Mouse (Mus musculus) left cerebral cortex, postnatal 10 days (tissue): ENCODE results near the gene Hoxb4. TPM values are rescaled to one million over a fixed set of nuclear protein-coding genes. Genes with fewer than 3 reads are reported as not detected.

ENCODE experiments used
- DNase-seq, 2 experiments: peaks; one replicate each; pipeline ENCODE4 v3.0.0; 2021 to 2022; ENCODE audit warnings: low spot score in 2 of 2, mixed read lengths in 1 of 2; ENCODE audit errors: extremely low spot score in 1 of 2
- intact Hi-C: fragments of 180-260 bp; cut with DNase I; formaldehyde crosslinking; loops from one replicate; pipeline ENCODE4 v1.15.1; 2025
- total RNA-seq, 2 experiments: library from RNA; stranded (reverse); gene quantifications; 2 replicates each; pipeline ENCODE4 v1.2.3; 2021

Gene Hoxb4
- not detected for total RNA-seq

- intact Hi-C loops, result no loop called here
- DNase-seq, result no peak
Observed at GRCm38 (mm10) chr11:96317608-96318367, at the start of gene Hoxb4. Gene Hoxb4, plus strand, starts transcription at chr11:96318267.

DNA sequence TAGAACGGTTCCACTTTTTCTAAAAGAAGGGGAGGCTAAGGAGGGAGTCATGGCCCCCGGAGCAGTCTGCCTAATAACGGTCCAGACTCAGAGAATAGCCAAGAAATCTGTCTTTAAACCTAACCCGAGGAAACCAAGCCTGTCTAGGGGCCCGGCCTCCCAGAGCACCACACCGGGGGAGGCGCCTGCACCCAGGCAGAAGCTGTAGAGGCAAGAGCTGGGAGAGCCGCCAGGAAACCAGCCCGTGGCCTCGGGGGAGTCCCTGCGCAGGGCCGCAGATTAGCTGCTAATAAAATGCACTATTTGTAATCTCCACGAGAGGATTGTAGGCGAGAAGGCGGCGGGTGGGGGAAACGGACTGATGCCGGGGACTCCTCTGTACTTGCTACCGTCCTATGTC, 48.2 kb upstream of the Hoxb4 start:
- intact Hi-C loops, result loop anchor here (10.0 kb wide), 1 partner anchor 755 kb away; the partner anchor contains the start of gene Scrn2
- no peak for DNase-seq

DNA sequence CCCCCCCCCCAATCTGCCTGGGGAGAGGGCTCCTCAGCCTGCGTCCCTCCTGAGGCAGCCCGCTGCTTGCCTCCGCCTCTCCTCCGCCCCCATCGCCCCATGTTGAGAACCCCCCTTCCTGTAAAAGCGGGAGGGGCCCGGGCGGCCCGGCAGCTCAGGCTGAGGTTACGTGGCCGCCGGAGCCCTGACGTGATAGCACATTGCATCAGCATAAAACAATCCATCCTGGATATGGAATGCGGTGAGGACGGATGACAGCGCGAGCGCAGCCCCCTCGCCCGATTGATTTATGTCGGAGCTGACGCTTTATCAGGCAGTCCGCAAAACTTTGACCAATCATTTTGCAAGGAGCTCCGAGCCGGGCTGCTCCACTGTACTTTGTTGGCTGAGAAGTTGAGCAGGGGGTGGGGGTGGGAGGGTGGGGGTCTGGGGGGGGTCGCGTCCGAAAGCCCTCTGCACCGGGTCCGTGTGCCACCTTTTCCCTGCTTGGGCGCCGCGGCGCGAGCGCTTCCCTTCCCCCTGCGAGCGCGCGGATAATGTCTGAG, 47.0 kb upstream of the Hoxb4 start, which contains the start of gene Hoxb9:
Gene Hoxb9 (plus strand): TSS at position 462 of the 545 bp plus-strand sequence.
- intact Hi-C loops, result loop anchor here (10.0 kb wide), 1 partner anchor 754 kb away; the partner anchor contains the start of gene Scrn2
- no peak for DNase-seq

GRCm38 (mm10) chr11:96271541-96272011, 46.5 kb upstream of the Hoxb4 start:
- no peak for DNase-seq
- intact Hi-C loops, result loop anchor here (10.0 kb wide), 1 partner anchor 753 kb away; the partner anchor contains the start of gene Scrn2

- intact Hi-C loops, result loop anchor here (10.0 kb wide), 1 partner anchor 753 kb away; the partner anchor contains the start of gene Scrn2
- no peak for DNase-seq
Observed at GRCm38 (mm10) chr11:96272024-96272921, 45.8 kb upstream of the Hoxb4 start.

DNA sequence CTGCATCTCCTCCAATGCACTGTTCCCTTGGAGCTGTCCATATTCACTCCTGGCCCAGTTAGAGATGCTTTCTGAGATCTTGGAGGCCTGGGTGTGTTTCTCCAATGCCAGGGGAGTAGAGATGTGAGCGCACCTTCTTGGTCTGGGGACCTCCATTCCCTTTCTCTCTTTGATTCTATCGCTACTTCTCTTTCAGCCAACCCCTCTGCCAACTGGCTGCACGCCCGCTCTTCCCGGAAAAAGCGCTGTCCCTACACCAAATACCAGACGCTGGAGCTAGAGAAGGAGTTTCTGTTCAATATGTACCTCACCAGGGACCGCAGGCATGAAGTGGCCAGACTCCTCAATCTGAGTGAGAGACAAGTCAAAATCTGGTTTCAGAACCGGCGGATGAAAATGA, 43.6 kb upstream of the Hoxb4 start:
- intact Hi-C loops, result loop anchor here (10.0 kb wide), 1 partner anchor 750 kb away; the partner anchor contains the start of gene Scrn2

GRCm38 (mm10) chr11:96275896-96276295, 42.2 kb upstream of the Hoxb4 start:
- no peak for DNase-seq
- intact Hi-C loops, result loop anchor here (5.0 to 10.0 kb wide), 2 partner anchors 346 to 749 kb away; partner anchors contain the start of gene Scrn2

More for the DNA sequence above, 43.6 kb upstream of the Hoxb4 start:
- DNase-seq, result no peak

DNA sequence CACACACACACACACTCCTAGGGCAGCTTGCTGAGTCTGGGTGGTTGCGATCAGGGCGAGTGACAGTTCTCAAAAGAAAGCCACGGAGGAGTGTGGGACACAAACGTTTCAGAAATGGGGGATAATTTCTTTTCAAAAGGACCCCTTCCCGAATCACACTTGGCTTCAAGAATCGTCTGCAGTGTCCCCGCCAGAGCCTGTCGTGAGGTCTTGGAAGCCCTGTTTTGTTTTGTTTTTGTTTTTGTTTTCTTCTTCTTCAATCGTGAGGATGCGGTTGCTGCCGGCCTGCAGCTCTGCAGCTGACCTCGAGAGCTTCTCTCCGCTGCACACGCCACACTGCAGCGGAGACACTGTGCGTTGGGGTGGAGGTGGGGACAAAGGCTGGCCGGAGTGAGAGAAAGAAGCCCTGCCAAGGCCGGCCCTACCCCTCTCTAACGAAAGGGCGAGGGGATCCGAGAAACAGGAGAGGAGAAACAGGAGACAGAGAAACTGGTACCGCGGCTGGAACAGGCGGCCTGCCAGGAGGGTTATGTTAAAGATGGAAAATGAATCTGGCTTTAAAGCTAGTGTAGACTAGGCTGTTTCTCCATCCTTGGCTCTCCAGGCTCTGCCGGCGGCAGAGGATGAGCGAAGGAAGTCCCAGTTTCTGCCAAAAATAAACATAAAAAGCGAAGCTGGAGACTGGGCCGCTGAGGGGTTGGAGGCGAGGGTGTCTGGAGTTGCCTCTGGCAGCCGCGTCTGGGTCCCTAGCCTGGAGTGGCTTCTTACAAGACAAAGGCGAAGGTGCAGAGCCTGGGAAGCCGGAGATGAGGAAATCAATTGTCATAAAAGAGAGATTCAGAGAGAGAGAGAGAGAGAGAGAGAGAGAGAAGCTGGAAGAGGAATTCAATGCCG, 40.7 kb upstream of the Hoxb4 start:
- no peak for DNase-seq
- intact Hi-C loops, result loop anchor here (2.0 to 10.0 kb wide), 3 partner anchors 273 to 747 kb away; partner anchors contain the start of gene Scrn2

- no peak for DNase-seq
- intact Hi-C loops, result loop anchor here (2.0 to 10.0 kb wide), 3 partner anchors 272 to 746 kb away; partner anchors contain the start of gene Scrn2
Observed at GRCm38 (mm10) chr11:96278324-96278723, 39.7 kb upstream of the Hoxb4 start.

- peak; percentile 77 to 79 for DNase-seq
- intact Hi-C loops, result loop anchor here (2.0 to 10.0 kb wide), 3 partner anchors 272 to 746 kb away; partner anchors contain the start of gene Scrn2
Observed at GRCm38 (mm10) chr11:96278773-96279172, 39.3 kb upstream of the Hoxb4 start.

- intact Hi-C loops, result loop anchor here (2.0 to 10.0 kb wide), 7 partner anchors 271 to 745 kb away; partner anchors contain the start of genes Igf2bp1 and Scrn2
- no peak for DNase-seq
Observed at GRCm38 (mm10) chr11:96279421-96280233, 38.4 kb upstream of the Hoxb4 start.

- DNase-seq, result no peak
- intact Hi-C loops, result loop anchor here (2.0 to 10.0 kb wide), 4 partner anchors 276 to 580 kb away; partner anchors contain the start of gene Igf2bp1
Observed at GRCm38 (mm10) chr11:96280399-96281378, 37.4 kb upstream of the Hoxb4 start.

GRCm38 (mm10) chr11:96281396-96281795, 36.7 kb upstream of the Hoxb4 start:
- no peak for DNase-seq
- intact Hi-C loops, result loop anchor here (2.0 to 10.0 kb wide), 4 partner anchors 277 to 579 kb away; partner anchors contain the start of gene Igf2bp1

- intact Hi-C loops, result loop anchor here (2.0 to 10.0 kb wide), 4 partner anchors 277 to 579 kb away; partner anchors contain the start of gene Igf2bp1
- no peak for DNase-seq
Observed at GRCm38 (mm10) chr11:96281855-96282570, 36.1 kb upstream of the Hoxb4 start, which contains the start of gene Hoxb8. Gene Hoxb8, plus strand, starts transcription at chr11:96281905.
